Mouse (Mus musculus) C2C12 (cell line): ENCODE measurements at regions not wholly inside any gene's neighbourhood (a gene's known extent, or its start where the extent isn't known, plus 50 kb on each side); places are given as distances from the start of the nearest gene placed in this dataset.

Source experiments
- CTCF ChIP-seq: IDR thresholded peaks from one replicate; pipeline ENCODE4 v1.5.1; 2011; ENCODE audit not compliant: control insufficient read depth, insufficient read depth, insufficient read length
- FOSL1 ChIP-seq: IDR thresholded peaks from one replicate; pipeline ENCODE4 v1.8.0; 2011; ENCODE audit warnings: mild to moderate bottlenecking, low read length; ENCODE audit not compliant: poor library complexity, insufficient read depth, severe bottlenecking
- MAX ChIP-seq: IDR thresholded peaks from one replicate; pipeline ENCODE4 v1.6.1; 2011; ENCODE audit warnings: mild to moderate bottlenecking, control low read depth
- MYOD1 ChIP-seq: IDR thresholded peaks from one replicate; pipeline ENCODE4 v1.6.1; 2011; ENCODE audit warnings: low read depth; ENCODE audit not compliant: control insufficient read depth, insufficient read length
- MYOG ChIP-seq: IDR thresholded peaks from one replicate; pipeline ENCODE4 v1.6.1; 2011; ENCODE audit not compliant: control insufficient read depth, insufficient read length; ENCODE audit errors: extremely low read depth
- USF1 ChIP-seq: IDR thresholded peaks from one replicate; pipeline ENCODE4 v1.6.1; 2011; ENCODE audit warnings: low read depth, mild to moderate bottlenecking, control low read depth, moderate library complexity

DNA sequence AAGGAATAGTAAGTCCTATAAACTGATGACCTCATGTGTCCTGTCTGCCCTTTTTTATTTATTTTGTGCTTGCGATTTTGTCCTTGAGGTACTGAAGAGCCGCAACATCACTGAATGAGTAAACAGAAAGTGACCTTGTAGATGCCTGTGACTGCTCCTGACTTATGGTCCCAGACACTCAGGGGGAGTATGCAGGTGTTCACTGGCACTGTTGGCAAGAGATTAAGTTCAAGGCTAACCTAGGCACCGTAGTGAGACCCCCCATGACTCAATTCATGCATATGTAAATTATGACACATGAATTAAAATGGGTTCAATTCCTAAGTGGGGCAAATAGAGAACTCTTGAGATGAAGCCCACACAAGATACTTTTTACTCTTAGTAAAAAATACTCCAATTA is 142.2 kb upstream of the Pcdh15 start:
- TF ChIP-seq FOSL1 (no peak), CTCF (no peak), MYOD1 (no peak), MAX (no peak), USF1 (no peak), MYOG (no peak)
